Mouse (Mus musculus) naive thymus-derived CD4-positive, alpha-beta T cell, adult 2 months (primary cell): ENCODE data around the gene Ndufa4l2.

Source experiments
- DNase-seq: peaks from one replicate; pipeline ENCODE4 v3.0.0-alpha.2; 2011; ENCODE audit warnings: low read depth

The Ndufa4l2 gene

DNA sequence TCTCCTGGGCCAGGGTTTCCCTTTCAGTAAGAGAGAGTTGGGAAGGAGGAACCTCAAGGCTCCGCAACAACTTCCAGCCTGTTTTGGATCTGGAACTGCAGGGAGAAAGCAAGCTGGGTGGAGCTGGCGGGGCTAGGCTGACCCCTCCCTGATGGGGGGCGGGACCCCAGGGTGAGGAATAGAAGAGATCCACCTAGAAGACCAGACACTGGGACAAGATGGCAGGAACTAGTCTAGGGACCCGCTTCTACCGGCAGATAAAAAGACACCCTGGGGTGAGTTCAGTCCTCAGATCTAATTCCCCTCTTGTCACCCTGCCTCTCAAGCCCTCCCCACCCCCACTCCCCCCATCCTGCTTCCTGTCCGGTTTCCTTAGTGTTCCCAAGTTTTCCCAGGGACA, at the start of gene Ndufa4l2:
Gene Ndufa4l2, plus strand, starts transcription at position 204 of the 400 bp plus-strand sequence.
- no peak for DNase-seq

- DNase-seq, result peak; percentile 54
Measured at GRCm38 (mm10) chr10:127471281-127471988, 43.3 kb upstream of the Ndufa4l2 start.

DNA sequence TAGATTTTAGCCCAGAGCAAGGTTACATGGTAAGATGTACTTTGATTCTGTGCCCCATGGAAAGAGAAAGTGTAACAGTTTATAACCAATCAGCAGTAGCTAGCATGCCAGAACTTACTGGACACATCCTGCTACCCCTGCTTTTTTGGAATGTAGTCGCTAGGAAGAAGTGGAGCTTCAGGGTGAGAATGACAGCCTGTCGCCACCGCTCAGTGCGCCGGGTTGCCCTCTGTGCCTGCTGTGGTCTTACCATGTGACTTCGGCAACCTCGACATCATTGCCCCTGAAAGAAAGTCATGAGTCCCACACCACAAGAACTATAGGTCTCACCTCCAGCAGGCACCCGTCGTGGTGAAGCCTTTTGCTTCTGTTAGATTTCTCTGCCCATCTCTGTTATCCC, 42.0 kb upstream of the Ndufa4l2 start:
- no peak for DNase-seq

DNA sequence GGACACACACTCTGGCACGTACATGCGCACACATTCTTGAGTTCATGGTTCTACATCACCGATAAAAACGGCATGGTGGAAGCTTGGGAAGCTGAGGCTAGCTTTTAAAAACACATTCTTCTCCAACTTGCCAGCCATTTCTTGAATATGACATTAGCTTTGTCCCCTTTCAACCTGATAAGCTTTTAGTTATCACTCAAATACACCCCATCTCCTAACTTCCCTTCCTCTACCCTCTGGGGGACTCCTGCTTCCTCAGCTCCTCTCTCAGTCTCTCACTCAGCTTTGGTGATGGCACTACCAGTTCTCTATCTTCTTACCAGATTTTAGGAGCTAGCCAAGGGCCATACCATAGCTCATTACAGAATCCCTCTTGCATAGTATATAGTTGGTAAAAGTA, 39.6 kb upstream of the Ndufa4l2 start:
- no peak for DNase-seq

GRCm38 (mm10) chr10:127476541-127476940, 38.2 kb upstream of the Ndufa4l2 start:
- DNase-seq, result no peak

DNA sequence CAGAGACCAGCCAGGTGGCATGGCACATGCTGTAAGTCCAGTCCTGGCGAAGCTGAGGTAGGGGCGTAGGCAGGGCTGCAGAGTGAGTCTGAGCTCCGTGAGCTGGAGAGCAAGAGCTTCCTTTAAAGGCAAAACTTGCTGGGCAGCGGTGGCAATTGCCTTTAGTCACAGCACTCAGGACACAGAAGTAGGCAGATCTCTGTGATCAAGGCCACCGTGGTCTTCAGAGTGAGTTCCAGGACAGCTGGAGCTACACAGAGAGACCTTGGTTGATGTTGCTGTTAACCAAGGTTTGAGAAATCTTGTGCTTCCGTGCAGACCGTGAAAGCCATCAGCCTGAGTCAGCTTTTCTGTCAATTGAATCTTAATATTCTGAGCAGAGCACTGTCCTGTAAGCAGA, 37.5 kb upstream of the Ndufa4l2 start:
- no peak for DNase-seq

DNA sequence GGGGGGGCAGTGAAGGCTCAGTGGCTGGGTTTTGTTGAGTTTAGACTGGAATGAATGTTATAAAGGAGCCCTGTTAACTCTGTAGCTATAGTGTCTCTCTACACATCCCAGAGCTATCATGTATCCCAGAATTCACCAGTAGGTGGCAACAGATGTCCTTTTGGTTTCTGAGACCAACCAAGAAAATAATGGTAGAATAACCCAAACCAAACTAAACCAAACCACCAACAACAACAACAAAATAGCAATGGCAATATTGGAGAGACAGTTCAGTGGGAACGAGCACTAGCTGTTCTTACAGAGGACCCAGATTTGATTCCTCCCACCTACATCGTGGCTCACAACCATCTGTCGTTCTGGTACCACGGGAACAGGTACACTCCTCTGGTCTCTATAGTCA, 35.6 kb upstream of the Ndufa4l2 start:
- DNase-seq, result peak; percentile 36

- no peak for DNase-seq
Measured at GRCm38 (mm10) chr10:127480833-127481813, 33.6 kb upstream of the Ndufa4l2 start.

- DNase-seq, result no peak
Measured at GRCm38 (mm10) chr10:127485235-127485634, 29.5 kb upstream of the Ndufa4l2 start.

- DNase-seq, result no peak
Measured at GRCm38 (mm10) chr10:127488856-127489255, 25.9 kb upstream of the Ndufa4l2 start.

DNA sequence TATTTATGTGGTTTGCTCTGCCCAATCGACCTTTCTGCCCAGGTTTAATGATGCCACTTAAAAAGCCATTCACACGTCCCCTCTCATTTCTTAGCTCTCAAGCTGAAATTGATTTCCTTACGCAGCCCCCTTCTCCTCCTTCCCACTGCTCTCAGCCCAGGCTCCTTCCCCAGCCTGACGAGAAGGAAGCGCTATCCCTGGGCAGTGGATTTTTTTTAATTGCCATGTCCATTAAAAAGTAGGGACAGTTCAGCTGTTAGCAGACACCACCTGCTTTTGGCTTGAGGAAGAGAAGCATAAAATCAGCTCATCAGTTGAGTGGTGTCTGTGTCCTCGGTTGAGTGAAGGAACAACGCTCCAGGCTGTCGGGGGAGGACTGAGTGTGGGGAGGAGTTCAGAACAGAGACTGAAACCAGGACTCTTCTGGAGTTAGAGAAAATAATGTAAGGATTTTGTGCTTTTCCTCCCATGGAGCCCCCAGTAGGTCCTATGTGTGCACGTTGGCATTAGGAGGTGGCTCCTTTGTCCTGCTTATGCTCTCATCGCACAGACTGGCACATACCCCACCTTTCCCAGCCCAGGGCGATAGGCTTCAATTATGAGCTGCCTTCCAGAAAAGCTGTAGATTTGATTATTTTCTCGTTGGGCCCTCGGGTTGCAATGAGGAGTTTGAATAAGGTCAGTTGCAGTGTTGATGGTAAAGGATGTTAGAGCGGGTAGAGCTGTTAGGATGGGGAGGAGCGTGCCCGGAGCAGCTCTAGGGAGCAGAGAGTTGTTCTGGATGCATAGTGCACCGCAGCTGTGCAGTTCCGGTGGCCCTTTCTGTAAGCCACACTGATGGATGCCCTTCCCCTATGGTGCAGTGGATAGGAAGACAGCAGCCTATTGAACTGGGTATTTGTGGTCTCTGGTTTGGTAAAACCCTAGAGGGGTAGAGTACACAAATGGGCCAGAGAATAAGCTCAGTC, 24.3 kb upstream of the Ndufa4l2 start:
- no peak for DNase-seq

DNA sequence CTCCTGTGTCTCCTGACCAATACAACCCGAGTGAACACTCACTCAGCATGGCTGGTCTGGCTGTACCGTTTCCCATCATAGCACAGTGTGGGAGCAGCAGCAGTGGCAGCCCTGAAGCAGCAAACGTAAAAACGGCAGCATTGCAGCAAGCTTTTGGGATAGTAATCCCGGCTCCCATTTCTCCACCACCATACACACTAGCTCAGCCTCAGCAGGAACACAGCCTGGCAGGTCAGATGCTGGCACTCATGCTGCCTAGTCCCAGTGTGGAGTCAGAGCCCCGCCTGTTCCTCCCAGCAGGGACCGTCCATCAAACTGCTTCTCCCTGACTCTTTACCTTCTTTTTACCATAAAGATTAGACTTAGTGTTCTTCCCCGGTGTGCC, 23.6 kb upstream of the Ndufa4l2 start:
- no peak for DNase-seq

GRCm38 (mm10) chr10:127492118-127492517, 22.6 kb upstream of the Ndufa4l2 start:
- DNase-seq, result no peak

DNA sequence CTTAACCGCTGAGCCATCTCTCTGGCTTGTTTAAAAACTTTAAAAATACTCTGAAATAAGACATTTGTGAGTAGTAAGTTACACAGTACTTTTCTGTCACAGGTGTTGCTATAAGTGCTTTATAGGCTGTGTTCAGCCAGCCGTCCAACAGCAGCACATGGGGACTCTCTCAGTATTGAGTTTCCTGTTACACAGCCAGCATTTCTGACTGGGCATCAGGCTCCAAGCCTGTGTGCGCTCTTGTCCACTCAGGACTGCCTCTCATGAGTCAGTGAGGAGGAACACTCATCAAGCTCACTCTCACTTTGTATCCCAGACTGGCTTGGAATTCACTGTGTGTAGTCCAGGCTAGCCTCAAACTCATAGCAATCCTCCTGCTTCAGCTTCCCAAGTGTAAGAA, 18.6 kb upstream of the Ndufa4l2 start:
- DNase-seq, result no peak

GRCm38 (mm10) chr10:127499516-127499915, 15.3 kb upstream of the Ndufa4l2 start:
- DNase-seq, result no peak

- DNase-seq, result no peak
Measured at GRCm38 (mm10) chr10:127500042-127500441, 14.7 kb upstream of the Ndufa4l2 start.

DNA sequence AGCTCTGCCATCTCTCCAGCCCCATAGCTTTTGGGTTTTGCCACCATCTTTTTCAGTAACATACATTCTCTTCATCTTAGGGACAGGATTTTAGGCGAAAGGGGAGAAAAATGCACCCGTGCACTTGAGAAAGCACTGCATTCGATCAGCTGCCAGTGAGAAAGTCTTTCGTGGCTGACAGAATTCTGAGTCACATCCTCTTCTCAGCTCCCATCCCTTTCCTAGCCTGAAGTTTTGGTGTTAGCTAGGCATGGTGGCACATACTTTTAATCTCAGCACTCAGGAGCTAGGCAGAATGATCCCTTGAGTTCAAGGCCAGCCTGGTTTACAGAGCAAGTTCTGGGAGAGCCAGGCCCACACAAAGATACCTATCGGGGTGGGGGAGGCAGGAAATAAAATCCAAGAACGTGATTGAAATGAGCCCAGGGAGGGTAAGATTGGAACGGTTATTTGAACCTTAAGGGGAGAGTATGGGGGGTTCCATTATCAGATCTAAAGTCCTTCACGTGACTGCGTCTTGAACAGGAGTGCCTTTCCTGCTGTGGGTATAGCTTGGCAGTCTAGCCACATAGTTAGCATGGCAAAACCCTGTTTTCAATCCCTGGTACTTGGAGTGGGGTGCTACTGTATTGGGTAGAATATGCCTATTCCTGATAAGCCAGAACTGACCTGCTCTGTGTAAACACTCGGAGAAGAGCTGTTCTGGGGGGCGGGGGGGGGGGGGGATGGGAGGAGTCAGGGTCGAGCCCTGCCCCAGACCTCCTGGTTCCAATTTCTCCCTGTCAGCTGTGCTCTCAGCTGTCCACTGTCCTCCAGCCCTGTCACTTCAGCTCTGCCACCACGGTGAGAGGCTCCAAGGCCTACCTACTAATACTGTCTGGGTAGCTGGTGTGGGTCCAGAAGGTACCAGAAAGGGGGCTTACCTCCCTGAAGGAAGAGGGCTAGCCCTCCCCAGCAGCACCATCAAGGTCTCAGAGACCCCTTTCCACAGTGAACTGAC, 13.6 kb upstream of the Ndufa4l2 start, which contains the start of gene Stac3:
Gene Stac3, plus strand, starts transcription at position 793 of the 1,000 bp plus-strand sequence.
- no peak for DNase-seq

DNA sequence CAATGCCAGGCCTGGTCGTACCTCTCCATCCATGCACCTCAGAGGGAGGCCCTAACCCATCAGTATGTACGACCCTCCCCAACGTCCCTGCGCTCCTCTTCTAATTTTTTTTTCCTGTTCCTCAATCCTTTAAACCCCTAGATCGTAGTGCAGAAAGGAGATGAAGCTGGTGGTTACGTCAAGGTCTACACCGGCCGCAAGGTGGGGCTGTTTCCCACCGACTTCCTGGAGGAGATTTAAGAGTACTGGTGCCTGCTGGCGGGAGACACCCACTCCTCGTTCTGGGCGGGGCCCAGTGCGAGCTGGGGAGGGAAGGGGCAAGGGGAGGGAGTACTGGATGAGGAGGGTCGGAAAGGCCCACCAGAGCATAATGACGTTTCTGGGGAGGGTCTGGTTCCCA, 6.5 kb upstream of the Ndufa4l2 start:
- DNase-seq, result peak; percentile 90

- DNase-seq, result peak; percentile 93
Measured at GRCm38 (mm10) chr10:127509051-127509836, 5.5 kb upstream of the Ndufa4l2 start.
